Mouse (Mus musculus) heart, embryonic 10.5 days (tissue): ENCODE measurements around the gene Neu1. TPM values are rescaled to one million over a fixed set of nuclear protein-coding genes. Genes with fewer than 3 reads are reported as not detected.
"Not testable (repeated sequence)": the region's sequence is repeated elsewhere in the genome, so short reads cannot be mapped to it uniquely, and the experiment has no call there.

Source experiments
- DNase-seq: peaks from one replicate; pipeline ENCODE4 v3.0.0-alpha.2; 2017; ENCODE audit warnings: low spot score
- H3K27ac ChIP-seq: fragments of 300-500 bp; sonication (generic); 2 replicates; pipeline ENCODE4 v1.5.1; 2016; ENCODE audit warnings: mild to moderate bottlenecking
- H3K27me3 ChIP-seq: fragments of 300-500 bp; sonication (generic); 2 replicates; pipeline ENCODE4 v1.6.1; 2016; ENCODE audit warnings: mild to moderate bottlenecking; ENCODE audit not compliant: poor library complexity, insufficient read depth, severe bottlenecking
- H3K36me3 ChIP-seq: fragments of 300-500 bp; sonication (generic); 2 replicates; pipeline ENCODE4 v1.6.1; 2016; ENCODE audit warnings: mild to moderate bottlenecking, moderate library complexity
- H3K4me1 ChIP-seq: fragments of 300-500 bp; sonication (generic); 2 replicates; pipeline ENCODE4 v1.6.1; 2016; ENCODE audit warnings: mild to moderate bottlenecking
- H3K4me3 ChIP-seq: fragments of 300-500 bp; sonication (generic); 2 replicates; pipeline ENCODE4 v1.5.1; 2016; ENCODE audit warnings: mild to moderate bottlenecking, moderate library complexity
- H3K9me3 ChIP-seq: fragments of 300-500 bp; sonication (generic); 2 replicates; pipeline ENCODE4 v1.6.1; 2016; ENCODE audit warnings: mild to moderate bottlenecking, moderate library complexity
- WGBS: fragments of 180-500 bp; shearing (Covaris S2); methylation state at CpG from one replicate; pipeline ENCODE4 v1.1.7; 2016; 5-methylcytosine and 5-hydroxymethylcytosine counted together
- polyA plus RNA-seq: library from polyadenylated mRNA; unstranded; fragments of >200 nt; fragmentation: Nextera tagmentation; extraction: Ambion mirVana; gene quantifications from 2 replicates; pipeline ENCODE4 v1.2.1, GENCODE M21; 2016

Neu1 gene
- polyA plus RNA-seq, 1 experiment from 2014 or later: 21.3 TPM

DNA sequence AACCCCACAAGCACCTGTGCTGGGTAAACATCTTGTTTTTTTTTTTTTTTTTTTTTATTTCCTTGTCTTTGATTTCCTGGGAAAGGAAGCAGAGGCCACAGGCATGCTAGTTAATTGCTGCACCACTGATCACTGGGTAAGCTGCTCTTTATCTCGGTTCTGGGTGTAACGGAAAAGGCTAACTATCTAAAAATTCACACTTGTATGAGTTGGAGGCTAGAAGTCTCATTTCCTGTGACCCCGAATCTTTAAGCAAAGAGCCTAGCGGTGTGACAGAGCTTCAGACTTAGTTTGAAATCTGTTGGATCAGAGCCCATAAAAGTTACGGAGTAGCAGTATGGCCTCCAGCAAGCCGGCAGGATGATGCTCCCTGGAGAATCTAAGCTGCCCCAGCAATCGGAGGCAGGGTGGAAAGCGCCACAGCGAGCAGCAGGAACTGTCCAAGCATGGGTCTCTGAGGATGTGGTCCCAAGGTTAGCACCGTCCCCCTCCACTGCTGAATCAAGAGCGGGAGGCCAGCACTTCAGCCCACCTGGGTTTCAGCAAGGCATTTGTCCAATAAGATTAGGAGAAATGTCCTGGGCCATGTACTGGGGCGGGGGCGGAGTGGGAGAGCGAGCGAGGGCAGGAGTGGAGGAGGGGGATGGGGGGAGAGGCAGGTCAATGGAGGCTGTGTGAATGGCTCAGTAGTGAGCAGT lies 10.4 kb downstream of the Neu1 start:
- Histone ChIP-seq H3K27ac (peak overlapping the region; percentile 71), H3K36me3 (no peaks in the 10 kb centered on the region), H3K4me3 (peak overlapping the region; percentile 48), H3K9me3 (no peaks in the 10 kb centered on the region), H3K27me3 (no peaks in the 10 kb centered on the region), H3K4me1 (peaks cover 7% of the 10 kb centered on the region)
- DNase-seq: no peak
- WGBS: 9% methylated on average over 15 of the region's 15 CpGs

GRCm38 (mm10) chr17:34943128-34943815 lies 12.2 kb downstream of the Neu1 start:
- no peaks in the 10 kb centered on the region for H3K27me3 ChIP-seq
- no peak overlapping the region for H3K27ac ChIP-seq
- no peaks in the 10 kb centered on the region for H3K36me3 ChIP-seq
- H3K4me1 ChIP-seq: peaks cover 7% of the 10 kb centered on the region
- WGBS: 77% methylated on average over 4 of the region's 4 CpGs
- H3K9me3 ChIP-seq: no peaks in the 10 kb centered on the region
- DNase-seq: no peak
- no peak overlapping the region for H3K4me3 ChIP-seq

DNA sequence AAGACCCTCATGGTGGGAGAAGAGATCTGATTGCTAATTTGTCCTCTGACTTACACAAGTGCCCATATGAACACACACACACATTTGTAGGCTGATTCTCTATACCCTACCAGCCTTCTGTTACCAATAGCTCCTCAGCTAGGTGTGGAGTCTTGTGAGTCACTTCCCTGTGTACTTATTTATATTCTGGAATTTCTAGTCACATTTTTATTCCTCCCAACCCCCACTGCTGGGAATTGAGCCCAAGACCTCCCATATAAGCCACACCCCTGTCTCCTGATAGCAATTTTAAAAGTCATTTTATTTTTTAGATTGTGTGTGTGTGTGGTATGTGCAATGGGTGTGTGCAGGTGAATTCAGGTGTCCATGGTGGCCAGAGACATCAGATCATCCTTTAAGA lies 13.3 kb downstream of the Neu1 start:
- Histone ChIP-seq H3K9me3 (no peaks in the 10 kb centered on the region), H3K27ac (no peak overlapping the region), H3K27me3 (no peaks in the 10 kb centered on the region), H3K36me3 (peaks cover 1% of the 10 kb centered on the region), H3K4me1 (peaks cover 7% of the 10 kb centered on the region), H3K4me3 (no peak overlapping the region)
- no peak for DNase-seq

GRCm38 (mm10) chr17:34946486-34947140 lies 15.6 kb downstream of the Neu1 start:
- Histone ChIP-seq H3K4me3 (no peak overlapping the region), H3K27ac (no peak overlapping the region), H3K36me3 (peaks cover 23% of the 10 kb centered on the region), H3K4me1 (peaks cover 16% of the 10 kb centered on the region), H3K27me3 (no peaks in the 10 kb centered on the region), H3K9me3 (no peaks in the 10 kb centered on the region)
- WGBS: 92% methylated on average over 5 of the region's 5 CpGs
- DNase-seq: no peak

GRCm38 (mm10) chr17:34947606-34948005 lies 16.6 kb downstream of the Neu1 start:
- Histone ChIP-seq H3K9me3 (no peaks in the 10 kb centered on the region), H3K27me3 (no peaks in the 10 kb centered on the region), H3K36me3 (peaks cover 24% of the 10 kb centered on the region), H3K4me1 (peaks cover 12% of the 10 kb centered on the region), H3K4me3 (no peak overlapping the region), H3K27ac (no peak overlapping the region)
- DNase-seq: no peak
- WGBS: 30% methylated on average over 8 of the region's 8 CpGs

GRCm38 (mm10) chr17:34948721-34949552 lies 17.9 kb downstream of the Neu1 start:
- H3K27me3 ChIP-seq, H3K9me3 ChIP-seq, H3K4me3 ChIP-seq, DNase-seq, H3K27ac ChIP-seq: not testable (repeated sequence)
- WGBS: 65% methylated on average over 9 of the region's 9 CpGs
- Histone ChIP-seq H3K4me1 (peaks cover 12% of the 10 kb centered on the region), H3K36me3 (peaks cover 24% of the 10 kb centered on the region)

GRCm38 (mm10) chr17:34949553-34949969 lies 18.5 kb downstream of the Neu1 start:
- Histone ChIP-seq H3K27me3 (peaks cover 2% of the 10 kb centered on the region; the same call in 1 of the 2 replicates), H3K9me3 (no peaks in the 10 kb centered on the region), H3K36me3 (peaks cover 24% of the 10 kb centered on the region), H3K4me1 (peaks cover 12% of the 10 kb centered on the region), H3K4me3 (no peak overlapping the region), H3K27ac (no peak overlapping the region)
- WGBS: 29% methylated on average over 4 of the region's 4 CpGs
- no peak for DNase-seq

DNA sequence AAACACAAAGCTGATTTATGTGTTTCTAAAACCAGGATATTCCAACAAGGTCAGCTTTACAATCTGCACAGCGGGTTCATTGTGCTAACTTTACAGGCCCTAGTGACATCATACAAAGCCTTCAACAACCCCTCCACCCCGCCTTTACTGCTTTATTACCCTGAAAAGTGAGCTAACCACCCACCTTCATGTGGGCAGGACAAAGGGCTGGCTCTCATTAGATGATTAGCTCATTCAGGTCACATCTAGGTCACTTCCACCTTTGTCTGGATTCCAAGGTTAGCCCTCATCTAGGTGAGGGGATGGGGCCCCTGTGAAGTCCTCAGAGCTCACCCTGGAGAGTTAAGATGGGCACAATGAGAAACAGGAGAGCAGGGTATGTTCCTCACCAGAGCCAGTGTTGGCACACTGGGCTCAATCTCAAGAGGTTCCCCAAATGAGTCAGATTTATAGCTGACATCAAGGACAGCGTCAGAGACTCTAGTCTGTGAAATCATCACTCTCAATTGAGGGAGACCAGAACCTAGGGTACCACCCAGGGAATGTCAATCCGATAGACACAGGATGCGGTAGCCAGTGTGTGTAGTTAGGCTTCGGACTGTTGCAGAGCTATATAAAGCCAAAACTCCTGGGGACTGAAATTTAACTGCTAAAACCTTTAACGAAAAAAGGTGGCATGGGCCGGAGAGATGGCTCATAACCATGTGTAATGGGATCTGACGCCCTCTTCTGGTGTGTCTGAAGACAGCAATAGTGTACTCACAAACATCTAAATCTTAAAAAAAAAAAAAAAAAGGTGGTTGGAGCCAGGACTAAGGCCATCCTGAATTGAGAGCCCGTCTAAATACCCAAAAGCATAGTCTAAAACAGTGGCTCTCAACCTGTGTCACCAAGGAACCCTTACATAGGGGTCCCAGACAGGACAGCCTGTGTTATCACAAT lies 19.7 kb downstream of the Neu1 start:
- H3K9me3 ChIP-seq: no peaks in the 10 kb centered on the region
- peaks cover 12% of the 10 kb centered on the region for H3K4me1 ChIP-seq
- DNase-seq: no peak
- 43% methylated on average over 10 of the region's 10 CpGs for WGBS
- H3K4me3 ChIP-seq: peak overlapping the region; percentile 98
- peaks cover 15% of the 10 kb centered on the region; the same call in 1 of the 2 replicates for H3K27me3 ChIP-seq
- H3K36me3 ChIP-seq: peaks cover 24% of the 10 kb centered on the region
- peak overlapping the region; percentile 98 for H3K27ac ChIP-seq

GRCm38 (mm10) chr17:34951636-34952377 lies 20.8 kb downstream of the Neu1 start:
- no peak for DNase-seq
- Histone ChIP-seq H3K4me1 (peaks cover 12% of the 10 kb centered on the region), H3K27me3 (peaks cover 19% of the 10 kb centered on the region; the same call in 1 of the 2 replicates), H3K27ac (peak overlapping the region; percentile 98), H3K36me3 (peaks cover 24% of the 10 kb centered on the region), H3K4me3 (peak overlapping the region; percentile 98), H3K9me3 (no peaks in the 10 kb centered on the region)
- WGBS: 0% methylated on average over 29 of the region's 29 CpGs

DNA sequence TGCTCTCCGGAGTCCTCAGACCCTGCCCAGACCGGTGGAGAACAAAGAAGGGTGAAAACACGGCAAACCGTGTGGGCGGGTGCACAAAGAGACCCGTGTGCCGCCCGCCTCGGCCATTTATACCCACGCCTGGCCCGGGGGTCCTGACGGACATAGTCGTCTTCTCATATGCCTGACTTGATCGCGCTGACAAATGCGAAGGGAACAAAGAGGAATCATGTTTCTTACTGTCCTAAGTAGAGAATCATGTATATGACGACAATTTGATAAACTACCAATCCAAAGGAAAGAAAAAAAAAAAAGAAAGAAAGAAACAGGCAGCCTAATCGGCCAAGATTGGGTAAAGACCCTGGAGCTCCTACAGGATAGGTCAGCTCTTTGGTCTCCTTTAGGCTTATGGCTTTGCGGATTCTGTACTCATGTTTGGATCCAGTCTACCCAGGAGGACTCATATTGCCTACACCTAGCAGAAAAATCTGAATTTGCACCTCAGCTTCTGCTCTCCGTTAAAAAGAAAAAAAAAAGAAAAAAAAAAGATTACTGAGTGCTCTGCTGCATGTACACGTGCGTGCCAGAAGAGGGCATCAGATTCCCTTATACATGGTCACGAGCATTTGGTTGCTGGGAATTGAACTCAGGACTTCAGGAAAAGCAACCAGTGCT lies 21.5 kb downstream of the Neu1 start:
- Histone ChIP-seq H3K4me1 (peaks cover 12% of the 10 kb centered on the region), H3K9me3 (no peaks in the 10 kb centered on the region), H3K27ac (peak overlapping the region; percentile 98), H3K27me3 (peaks cover 22% of the 10 kb centered on the region; the same call in 1 of the 2 replicates), H3K36me3 (peaks cover 24% of the 10 kb centered on the region), H3K4me3 (peak overlapping the region; percentile 98)
- 0% methylated on average over 23 of the region's 23 CpGs for WGBS
- peak; percentile 90 for DNase-seq

GRCm38 (mm10) chr17:34953258-34953657 lies 22.2 kb downstream of the Neu1 start:
- 82% methylated on average over 3 of the region's 3 CpGs for WGBS
- peak overlapping the region; percentile 98; the same call in 1 of the 2 replicates for H3K4me3 ChIP-seq
- H3K36me3 ChIP-seq: peaks cover 24% of the 10 kb centered on the region
- peaks cover 22% of the 10 kb centered on the region; the same call in 1 of the 2 replicates for H3K27me3 ChIP-seq
- DNase-seq: no peak
- peak overlapping the region; percentile 98; the same call in 1 of the 2 replicates for H3K27ac ChIP-seq
- no peaks in the 10 kb centered on the region for H3K9me3 ChIP-seq
- H3K4me1 ChIP-seq: peaks cover 12% of the 10 kb centered on the region
